Mouse (Mus musculus): ENCODE measurements around the gene Acy3.

GRCm38 (mm10) chr19:3997231-3997630 is 10.9 kb downstream of the Acy3 start:
- TF ChIP-seq CTCF (IDR thresholded peaks at IDR 0.05; ENCODE audit: low read depth) (no peak), EP300 (IDR thresholded peaks at IDR 0.05; ENCODE audit: low read depth) (no peak)
